Mouse (Mus musculus) brain, embryonic 14.5 days (tissue): ENCODE results near the gene Gm9945.

ENCODE experiments used
- CTCF ChIP-seq: fragments of 200-500 bp; IDR thresholded peaks from 2 replicates; pipeline ENCODE4 v1.5.1; 2012; ENCODE audit warnings: inconsistent platforms, mild to moderate bottlenecking, moderate library complexity, borderline replicate concordance; ENCODE audit not compliant: insufficient read depth, insufficient read length; ENCODE audit errors: extremely low read depth
- POLR2A ChIP-seq: fragments of 200-500 bp; IDR thresholded peaks from 2 replicates; pipeline ENCODE4 v1.6.1; 2012; ENCODE audit warnings: mild to moderate bottlenecking, inconsistent platforms, borderline replicate concordance; ENCODE audit not compliant: poor library complexity, insufficient read depth, insufficient read length, severe bottlenecking; ENCODE audit errors: extremely low read depth

GRCm38 (mm10) chr11:53529253-53529557 lies 49.2 kb downstream of the Gm9945 start:
- TF ChIP-seq CTCF (no peak), POLR2A (no peak)
